17 mouse cellular contexts compared by ENCODE assay signal in genomic region chr11:39364827-39365226, GRCm38 (mm10).
"Had no signal": no experiment of that assay in that cellular context is flagged by ENCODE, and none has a peak within 500 bp of the region (broad histone marks: within the 10 kb centered on the region; RNA-seq: fewer than 3 reads in every experiment).

No protein-coding gene starts in this region.

- H3K4me3 ChIP-seq: midbrain, embryonic 12.5 days; myocyte; neural tube, embryonic 13.5 days; neural tube, embryonic 15.5 days had no signal

- H3K4me2 ChIP-seq: lung, embryonic 14.5 days; midbrain, embryonic 12.5 days; neural tube, embryonic 13.5 days; neural tube, embryonic 15.5 days had no signal

- H3K27ac ChIP-seq: liver, embryonic 14.5 days; midbrain, embryonic 12.5 days; neural tube, embryonic 13.5 days; neural tube, embryonic 15.5 days had no signal

- H3K4me1 ChIP-seq: midbrain, embryonic 12.5 days; neural tube, embryonic 13.5 days; neural tube, embryonic 15.5 days had no signal

- H3K9me3 ChIP-seq: midbrain, embryonic 12.5 days; neural tube, embryonic 13.5 days; neural tube, embryonic 15.5 days had no signal

- H3K9ac ChIP-seq: liver, embryonic 14.5 days; lung, embryonic 14.5 days; midbrain, embryonic 12.5 days; neural tube, embryonic 13.5 days; neural tube, embryonic 15.5 days had no signal

- H3K27me3 ChIP-seq: midbrain, embryonic 12.5 days; neural tube, embryonic 13.5 days; neural tube, embryonic 15.5 days had no signal

- H3K36me3 ChIP-seq: midbrain, embryonic 12.5 days; neural tube, embryonic 13.5 days; neural tube, embryonic 15.5 days had no signal

- DNase-seq: lung, adult 18-20 months; lung, embryonic 14.5 days; lung, postnatal 10 days; lung, postnatal 4 days; retina, postnatal 1 day; right cerebral cortex, postnatal 25 days; right cerebral cortex, postnatal 4 days; spleen, adult 18-20 months; thymus, adult 2 months; thymus, postnatal 25 days; thymus, postnatal 4 days had no signal

- ATAC-seq: midbrain, embryonic 16.5 days had no signal
